Mouse (Mus musculus) liver, embryonic 14.5 days (tissue): ENCODE data around the gene Tango6. TPM values are rescaled to one million over a fixed set of nuclear protein-coding genes. Genes with fewer than 3 reads are reported as not detected.
A peak's percentile ranks its signal among the peaks of the same experiment; 100 is the strongest.

Source experiments
- ATAC-seq: fragments of 200-750 bp; cut with Nextera tagmentation; 2 replicates; pipeline ENCODE4 v1.8.0; 2017; ENCODE audit warnings: moderate number of reproducible peaks, mild to moderate bottlenecking, moderate library complexity; ENCODE audit not compliant: insufficient read depth
- DNase-seq, 3 experiments: peaks; one replicate each; pipeline ENCODE4 v3.0.0-alpha.2; 2012 to 2013; ENCODE audit warnings: low read depth in 3 of 3, low spot score in 3 of 3
- H3K27ac ChIP-seq: fragments of 300-500 bp; sonication (generic); 2 replicates; pipeline ENCODE4 v1.5.1; 2014; ENCODE audit warnings: moderate library complexity, mild to moderate bottlenecking, control low read depth, inconsistent platforms
- H3K27me3 ChIP-seq: fragments of 300-500 bp; sonication (generic); 2 replicates; pipeline ENCODE4 v1.6.1; 2014; ENCODE audit warnings: mild to moderate bottlenecking, low read length, moderate library complexity; ENCODE audit not compliant: control insufficient read depth, insufficient read depth
- H3K36me3 ChIP-seq: fragments of 300-500 bp; sonication (generic); replicated peaks from 2 replicates; pipeline ENCODE4 v1.6.1; 2014; ENCODE audit warnings: low read depth; ENCODE audit not compliant: control insufficient read depth, insufficient read depth
- H3K4me1 ChIP-seq, 2 experiments: fragments of 200-500 bp in 1 of 2; fragments of 300-500 bp in 1 of 2; sonication (generic) in 1 of 2; replicated peaks; 2 replicates each; pipeline ENCODE4 v1.6.1; 2012 to 2014; ENCODE audit warnings: antibody characterized with exemption in 1 of 2, inconsistent platforms in 1 of 2, low read length in 1 of 2; ENCODE audit not compliant: control insufficient read depth in 2 of 2, insufficient read depth in 2 of 2
- H3K4me2 ChIP-seq: fragments of 300-500 bp; sonication (generic); 2 replicates; pipeline ENCODE4 v1.6.1; 2014; ENCODE audit warnings: low read depth, mild to moderate bottlenecking, control low read depth, moderate library complexity
- H3K4me3 ChIP-seq, 2 experiments: fragments of 200-500 bp in 1 of 2; fragments of 300-500 bp in 1 of 2; sonication (generic) in 1 of 2; 2 replicates each; pipeline ENCODE4 v1.5.1; 2012 to 2014; ENCODE audit warnings: low read depth in 2 of 2, low read length in 2 of 2, mild to moderate bottlenecking in 2 of 2, control low read depth in 1 of 2, inconsistent platforms in 1 of 2, moderate library complexity in 1 of 2; ENCODE audit not compliant: insufficient read depth in 1 of 2
- H3K9ac ChIP-seq: fragments of 300-500 bp; sonication (generic); replicated peaks from 2 replicates; pipeline ENCODE4 v1.6.1; 2014; ENCODE audit warnings: mild to moderate bottlenecking, control low read depth, moderate library complexity
- H3K9me3 ChIP-seq: fragments of 300-500 bp; sonication (generic); 2 replicates; pipeline ENCODE4 v1.6.1; 2016; ENCODE audit warnings: low read length, mixed read lengths; ENCODE audit not compliant: control insufficient read depth
- CTCF ChIP-seq: IDR thresholded peaks from 2 replicates; pipeline ENCODE4 v1.5.1; 2016; ENCODE audit warnings: antibody characterized with exemption, low read depth, control low read depth
- EP300 ChIP-seq: IDR thresholded peaks from 2 replicates; pipeline ENCODE4 v1.6.1; 2016; ENCODE audit warnings: antibody characterized with exemption, low read depth
- WGBS: fragments of 180-500 bp; shearing (Covaris S2); extraction: QIAGEN DNeasy Blood & Tissue Kit; methylation state at CpG from one replicate; pipeline ENCODE4 v1.1.7; 2014; ENCODE audit not compliant: insufficient replicate concordance; 5-methylcytosine and 5-hydroxymethylcytosine counted together
- polyA plus RNA-seq, 2 experiments: library from polyadenylated mRNA; depleted of rRNA in 1 of 2; stranded (reverse) in 1 of 2; unstranded in 1 of 2; fragments of >200 nt; fragmentation: Nextera tagmentation in 1 of 2; extraction: Ambion mirVana in 1 of 2; gene quantifications; 2 replicates each; pipeline versions ENCODE4 v1.2.1 to v1.2.3; 2012 to 2014

Tango6 gene
- polyA plus RNA-seq (2012; rRNA removed) (1.5 and 1.7 TPM in 2 replicates), polyA plus RNA-seq (2014; fragmentation: Nextera tagmentation; extraction: Ambion mirVana) (2.4 and 2.6 TPM in 2 replicates)

- Histone ChIP-seq H3K36me3 (no peaks in the 10 kb centered on the region), H3K27ac (peak within 1 kb of the TSS; percentile 10), H3K9me3 (no peaks in the 10 kb centered on the region), H3K27me3 (no peaks in the 10 kb centered on the region), H3K4me2 (peak within 1 kb of the TSS; percentile 77), H3K4me1 (peaks cover 4 to 7% of the 10 kb centered on the region in 2 experiments; a peak in 3 of 4 replicates), H3K4me3 (peak within 1 kb of the TSS; percentile 65 to 88), H3K9ac (peak within 1 kb of the TSS; percentile 77)
- ATAC-seq: peak; percentile 94
- no peak for TF ChIP-seq EP300
- peak; percentile 88 for TF ChIP-seq CTCF
- DNase-seq: peak; percentile 64 to 74 (median 70)
- under 1% methylated on average over 50 of the region's 50 CpGs for WGBS
Observed at GRCm38 (mm10) chr8:106682971-106683668, at the start of gene Tango6. Gene Tango6, plus strand, starts transcription at chr8:106683068.

DNA sequence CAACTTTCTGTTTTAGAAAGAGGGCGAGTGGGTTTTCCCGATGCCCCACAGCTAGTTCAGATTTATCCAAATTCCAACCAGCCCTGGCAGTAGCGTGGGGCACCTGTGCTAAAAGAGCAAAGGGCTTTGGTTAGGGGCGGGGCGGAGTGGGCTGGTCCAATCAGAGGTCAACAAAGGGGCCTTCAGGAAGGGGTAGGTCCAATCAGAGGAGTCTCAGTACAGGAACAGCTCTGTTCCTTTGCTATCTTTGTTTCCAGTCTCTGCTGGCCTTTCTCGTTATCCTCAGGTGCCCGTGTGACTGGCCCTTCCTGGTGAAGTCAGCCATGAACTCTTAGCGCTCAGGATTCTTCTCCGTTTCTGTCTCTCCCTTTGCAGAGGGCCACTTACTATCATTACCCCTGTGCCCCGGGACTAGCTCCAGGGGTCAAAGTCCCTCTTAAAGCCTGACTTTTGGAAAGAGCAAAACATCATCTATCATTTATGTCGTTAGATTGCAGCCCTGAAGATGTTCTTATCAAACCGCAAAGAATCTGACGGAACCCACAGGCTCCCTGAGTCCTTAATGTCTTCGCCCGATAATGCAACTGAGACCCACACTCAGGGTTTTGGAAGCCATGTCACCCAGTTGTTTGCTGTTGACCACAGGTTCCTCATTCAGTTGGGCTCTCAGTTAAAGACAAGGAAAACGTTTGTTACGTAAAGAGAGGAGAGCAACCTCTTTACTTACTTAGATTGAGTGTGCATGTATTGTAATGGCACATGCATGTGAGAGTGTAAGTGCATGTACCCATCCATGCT lies 49.3 kb upstream of the Tango6 start:
- Histone ChIP-seq H3K9me3 (no peaks in the 10 kb centered on the region), H3K4me3 (no peak overlapping the region), H3K27ac (no peak overlapping the region), H3K27me3 (no peaks in the 10 kb centered on the region), H3K9ac (no peak overlapping the region), H3K36me3 (no peaks in the 10 kb centered on the region), H3K4me1 (peaks cover 0 to 20% of the 10 kb centered on the region in 2 experiments; a peak in 2 of 4 replicates), H3K4me2 (peak overlapping the region; percentile 15)
- WGBS: 34% methylated on average over 17 of the region's 17 CpGs
- ATAC-seq: peak; percentile 74; the same call in 1 of the 2 replicates
- no peak for DNase-seq
- no peak for TF ChIP-seq CTCF
- TF ChIP-seq EP300: no peak

- DNase-seq: no peak
- Histone ChIP-seq H3K4me3 (no peak overlapping the region), H3K27me3 (no peaks in the 10 kb centered on the region), H3K9me3 (no peaks in the 10 kb centered on the region), H3K9ac (no peak overlapping the region), H3K4me1 (peaks cover 0 to 24% of the 10 kb centered on the region in 2 experiments; a peak in 2 of 4 replicates), H3K4me2 (no peak overlapping the region), H3K27ac (no peak overlapping the region), H3K36me3 (no peaks in the 10 kb centered on the region)
- no peak for TF ChIP-seq CTCF
- TF ChIP-seq EP300: no peak
- WGBS: 43% methylated on average over 5 of the region's 5 CpGs
- no peak for ATAC-seq
Observed at GRCm38 (mm10) chr8:106635284-106635683, 47.6 kb upstream of the Tango6 start.

DNA sequence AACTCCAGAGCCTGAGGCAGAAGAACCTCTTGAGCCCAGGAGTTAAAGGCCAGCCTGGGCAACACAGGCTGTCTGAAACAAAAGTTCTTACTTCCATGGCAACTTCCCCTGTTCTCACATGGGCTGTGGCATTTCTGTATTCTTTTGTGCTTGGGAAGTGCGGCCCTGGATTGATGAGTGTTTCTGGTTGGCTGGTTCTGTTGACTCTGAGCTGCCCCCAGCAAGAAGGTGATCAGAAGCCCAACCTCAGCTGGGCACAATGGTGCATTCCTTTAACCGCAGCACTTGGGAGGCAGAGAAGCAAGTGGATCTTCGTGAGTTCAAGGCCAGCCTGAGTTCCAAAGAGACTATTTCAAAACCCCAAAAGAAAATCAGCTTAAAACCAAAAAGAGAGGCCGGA lies 45.4 kb upstream of the Tango6 start:
- WGBS: 69% methylated on average over 4 of the region's 4 CpGs
- no peak for DNase-seq
- Histone ChIP-seq H3K9me3 (no peaks in the 10 kb centered on the region), H3K36me3 (no peaks in the 10 kb centered on the region), H3K9ac (no peak overlapping the region), H3K4me1 (peaks cover 0 to 25% of the 10 kb centered on the region in 2 experiments; a peak in 2 of 4 replicates), H3K27ac (no peak overlapping the region), H3K27me3 (no peaks in the 10 kb centered on the region), H3K4me2 (no peak overlapping the region), H3K4me3 (no peak overlapping the region)
- ATAC-seq: no peak
- TF ChIP-seq CTCF (no peak), EP300 (no peak)
